Mouse (Mus musculus): Measurements from ENCODE around the gene Cpm.

DNA sequence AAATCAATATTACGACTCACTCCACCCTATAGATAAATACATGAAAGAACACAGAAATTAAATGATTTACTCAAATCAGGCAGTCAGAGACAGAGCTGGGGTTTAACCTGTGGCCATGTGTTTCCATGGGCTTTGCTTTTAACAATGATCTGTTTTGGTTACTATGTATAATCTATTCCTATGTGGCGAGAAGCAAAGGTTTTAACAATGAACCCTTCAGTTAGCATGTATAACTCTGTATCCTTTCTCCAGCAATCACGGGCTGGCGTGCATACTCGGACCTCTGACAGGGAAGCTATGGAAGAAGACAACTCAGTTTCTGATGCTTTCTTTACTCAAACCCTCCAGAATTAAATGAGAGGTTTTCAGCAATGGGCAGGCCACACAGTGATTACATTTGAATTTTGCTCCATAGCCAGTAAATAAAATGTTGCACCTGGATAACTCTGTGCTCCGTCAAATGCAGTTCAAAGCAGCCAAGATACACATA is 13.1 kb upstream of the Cpm start:
- TF ChIP-seq HCFC1 (IDR thresholded peaks at IDR 0.05; ENCODE audit: borderline replicate concordance, insufficient read depth, low read length) (no peak), CHD2 (IDR thresholded peaks at IDR 0.05; ENCODE audit: low read depth, low read length) (no peak)
